Mouse (Mus musculus) layer of hippocampus, postnatal 10 days (tissue): ENCODE measurements at regions not wholly inside any gene's neighbourhood (a gene's known extent, or its start where the extent isn't known, plus 50 kb on each side); places are given as distances from the start of the nearest gene placed in this dataset.

Experiments
- DNase-seq, 2 experiments: peaks; one replicate each; pipeline ENCODE4 v3.0.0; 2021; ENCODE audit warnings: low spot score in 2 of 2

DNA sequence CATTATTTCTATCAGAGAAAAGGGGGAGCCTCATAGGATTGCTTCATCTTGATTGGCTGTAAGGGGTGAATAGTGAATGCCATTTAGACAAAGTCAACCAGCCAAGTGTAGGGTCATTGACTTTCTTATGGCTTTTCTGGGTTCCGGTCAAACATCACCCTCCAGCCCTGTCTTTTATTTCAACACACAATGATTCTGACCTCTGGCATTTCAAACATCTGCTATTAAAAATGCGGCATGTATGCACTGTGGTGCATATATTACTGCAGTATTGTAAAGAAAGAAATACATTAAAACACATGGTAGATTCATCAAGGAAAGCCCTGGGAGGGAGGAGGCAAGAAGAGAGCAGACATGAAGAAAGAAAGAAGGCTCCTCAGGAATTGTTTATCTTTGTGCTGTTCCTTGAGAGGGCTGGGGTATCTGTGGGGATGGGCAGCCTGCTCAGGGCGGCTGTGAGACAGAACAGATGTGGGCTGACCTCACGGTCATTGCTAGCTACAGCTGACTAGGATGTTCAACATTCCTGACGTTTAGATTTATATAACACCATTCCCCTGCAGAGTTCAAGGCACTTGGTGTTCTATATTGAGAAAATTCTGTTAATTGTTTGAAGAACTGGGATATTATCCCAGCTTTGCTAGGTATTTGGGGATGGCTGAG, 303.5 kb upstream of the Ppp2r3a start:
- DNase-seq: no peak

GRCm38 (mm10) chr9:101552789-101553188, 301.2 kb upstream of the Ppp2r3a start:
- DNase-seq: no peak

DNA sequence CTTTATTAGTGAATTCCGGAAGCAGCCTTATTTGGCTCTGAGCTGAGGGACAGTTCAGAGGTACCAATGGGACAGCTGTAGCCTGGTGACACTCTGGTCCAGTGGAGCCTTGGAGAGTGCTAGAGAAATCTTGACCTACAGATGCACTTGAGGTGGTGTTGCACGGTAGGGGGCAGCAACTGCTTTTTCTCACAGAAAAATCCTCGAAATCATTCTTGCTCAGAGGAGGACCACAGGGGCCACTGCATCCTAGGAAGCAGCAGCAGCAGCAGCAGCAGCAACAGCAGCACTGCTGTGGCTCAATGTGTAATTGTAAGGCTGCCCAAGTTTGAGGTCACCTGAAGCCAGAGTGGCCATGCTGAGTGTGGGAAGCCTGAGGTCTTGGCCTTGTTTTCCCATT, 299.7 kb upstream of the Ppp2r3a start:
- DNase-seq: no peak

- DNase-seq: no peak
These were observed 294.7 kb upstream of the Ppp2r3a start for GRCm38 (mm10) chr9:101546213-101546832.

DNA sequence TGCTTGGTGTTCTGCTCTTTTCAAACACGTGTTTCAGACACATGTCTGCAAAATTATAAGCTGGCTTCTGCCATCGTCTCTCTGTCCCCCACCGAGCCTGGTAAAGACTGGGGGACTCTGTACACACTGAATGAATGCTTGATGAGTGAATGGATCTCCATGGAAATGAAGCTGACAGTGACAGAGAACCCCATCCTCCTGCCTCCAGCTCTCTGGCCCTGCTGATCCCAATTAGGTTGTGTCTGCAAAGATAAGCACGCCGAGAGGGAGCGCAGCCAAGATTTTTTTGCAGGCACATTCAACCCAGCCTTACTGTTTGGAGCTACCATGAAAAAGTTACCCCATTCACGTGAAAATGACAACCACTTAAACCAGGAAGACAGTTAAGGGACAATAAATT, 266.5 kb upstream of the Ppp2r3a start:
- peak; percentile 13 to 26 for DNase-seq

DNA sequence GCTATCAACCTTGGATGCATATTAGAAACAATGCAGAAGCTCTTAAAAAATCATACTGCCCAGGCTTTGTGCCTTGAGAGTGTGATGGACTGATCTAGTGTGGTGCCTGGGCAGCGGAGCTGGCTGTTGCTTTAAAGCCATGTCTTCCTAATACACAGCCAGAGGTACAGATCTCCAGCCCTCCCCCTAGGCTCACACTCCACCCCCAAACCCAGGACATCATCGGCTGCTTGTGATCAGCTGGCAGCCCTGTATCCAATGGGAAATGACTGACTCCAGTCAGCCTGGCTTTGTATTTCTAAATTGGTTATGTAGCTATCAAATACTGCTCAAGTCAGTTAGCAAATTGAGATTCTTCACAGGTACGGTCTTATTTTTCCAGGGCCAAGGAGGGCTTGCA, 259.2 kb upstream of the Ppp2r3a start:
- no peak for DNase-seq

DNA sequence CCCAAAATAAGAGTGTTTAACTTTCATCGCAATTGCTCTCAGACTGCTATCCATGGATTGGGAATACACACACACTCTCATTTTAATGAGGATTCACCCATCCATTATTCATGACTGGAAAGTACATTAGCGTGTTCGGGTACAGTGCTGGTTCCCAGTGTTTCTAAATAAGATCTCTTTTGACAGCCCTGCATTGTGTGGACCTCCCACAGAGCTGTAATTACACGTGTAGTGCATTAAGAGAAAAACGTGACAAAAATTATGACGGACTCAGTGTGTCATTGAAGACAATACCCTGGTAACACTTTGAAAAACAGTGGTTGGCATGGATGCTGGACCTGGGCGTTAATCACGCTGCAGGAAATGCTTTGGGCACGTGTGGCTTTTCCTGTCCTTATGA, 257.6 kb upstream of the Ppp2r3a start:
- no peak for DNase-seq

GRCm38 (mm10) chr9:101507023-101507690, 255.6 kb upstream of the Ppp2r3a start:
- no peak for DNase-seq

- DNase-seq: peak in 1 of 2 experiments; percentile 22
These were observed 250.3 kb upstream of the Ppp2r3a start for GRCm38 (mm10) chr9:101501706-101502465.

GRCm38 (mm10) chr9:101501036-101501435, 249.4 kb upstream of the Ppp2r3a start:
- DNase-seq: no peak

- no peak for DNase-seq
These were observed 247.1 kb upstream of the Ppp2r3a start for GRCm38 (mm10) chr9:101498721-101499120.

DNA sequence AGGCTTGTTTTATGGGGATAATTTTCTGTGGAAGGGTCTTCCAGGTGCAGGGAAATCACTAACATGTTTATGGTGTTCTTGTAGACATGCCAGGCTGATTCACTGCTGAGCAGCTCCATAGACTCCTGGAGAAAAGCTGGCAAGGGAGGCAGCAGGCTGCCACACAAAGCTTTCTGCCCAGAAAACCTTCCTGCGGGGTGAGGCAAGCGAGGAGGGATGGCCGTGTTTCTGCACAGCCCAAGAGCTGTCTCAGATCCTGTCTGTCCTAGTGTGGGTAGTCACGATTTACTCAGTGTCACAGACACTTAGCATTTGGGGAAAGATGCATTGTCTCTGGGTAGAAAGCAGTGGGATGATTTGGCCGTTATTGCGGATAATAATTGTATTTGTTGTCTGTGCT, 244.2 kb upstream of the Ppp2r3a start:
- DNase-seq: peak; percentile 30 to 44

- no peak for DNase-seq
These were observed 237.4 kb upstream of the Ppp2r3a start for GRCm38 (mm10) chr9:101489013-101489412.

DNA sequence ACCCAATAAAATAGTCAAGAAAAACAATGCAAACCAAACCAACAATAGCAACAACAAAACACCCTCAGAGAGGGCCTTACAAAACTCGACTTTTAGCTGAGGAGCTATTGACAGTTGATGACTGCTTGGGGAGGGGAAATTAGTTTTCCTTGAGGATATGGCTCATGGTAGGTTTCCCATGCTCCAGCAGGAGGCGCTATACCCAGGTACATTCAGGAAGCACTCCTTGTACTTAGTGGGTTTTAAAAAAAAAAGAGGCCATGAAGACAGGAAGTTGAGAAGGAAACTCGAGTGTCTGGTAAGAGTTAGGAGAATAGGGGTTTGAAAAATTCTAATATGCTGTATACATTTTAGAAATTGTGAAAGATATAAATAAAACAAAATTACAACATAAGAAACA, 224.6 kb upstream of the Ppp2r3a start:
- DNase-seq: no peak

DNA sequence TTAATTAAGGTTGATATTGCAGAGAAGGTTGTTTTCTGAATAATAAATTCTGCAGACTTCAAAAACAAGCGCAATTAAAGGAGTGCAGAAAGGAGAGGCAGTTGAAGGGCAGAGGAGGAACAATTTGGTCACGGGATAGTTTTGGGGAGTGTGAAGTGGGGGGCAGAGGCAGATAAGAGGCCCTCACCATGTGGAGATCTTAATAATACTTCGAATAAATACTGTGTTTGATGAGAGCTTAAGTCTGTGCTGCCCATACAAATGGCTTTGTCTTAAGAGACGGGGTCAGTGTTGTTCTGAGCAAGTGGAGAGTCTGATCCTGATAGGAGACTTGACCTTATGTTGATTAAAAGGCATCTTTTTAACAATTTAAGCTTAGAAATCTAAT, 221.5 kb upstream of the Ppp2r3a start:
- no peak for DNase-seq

DNA sequence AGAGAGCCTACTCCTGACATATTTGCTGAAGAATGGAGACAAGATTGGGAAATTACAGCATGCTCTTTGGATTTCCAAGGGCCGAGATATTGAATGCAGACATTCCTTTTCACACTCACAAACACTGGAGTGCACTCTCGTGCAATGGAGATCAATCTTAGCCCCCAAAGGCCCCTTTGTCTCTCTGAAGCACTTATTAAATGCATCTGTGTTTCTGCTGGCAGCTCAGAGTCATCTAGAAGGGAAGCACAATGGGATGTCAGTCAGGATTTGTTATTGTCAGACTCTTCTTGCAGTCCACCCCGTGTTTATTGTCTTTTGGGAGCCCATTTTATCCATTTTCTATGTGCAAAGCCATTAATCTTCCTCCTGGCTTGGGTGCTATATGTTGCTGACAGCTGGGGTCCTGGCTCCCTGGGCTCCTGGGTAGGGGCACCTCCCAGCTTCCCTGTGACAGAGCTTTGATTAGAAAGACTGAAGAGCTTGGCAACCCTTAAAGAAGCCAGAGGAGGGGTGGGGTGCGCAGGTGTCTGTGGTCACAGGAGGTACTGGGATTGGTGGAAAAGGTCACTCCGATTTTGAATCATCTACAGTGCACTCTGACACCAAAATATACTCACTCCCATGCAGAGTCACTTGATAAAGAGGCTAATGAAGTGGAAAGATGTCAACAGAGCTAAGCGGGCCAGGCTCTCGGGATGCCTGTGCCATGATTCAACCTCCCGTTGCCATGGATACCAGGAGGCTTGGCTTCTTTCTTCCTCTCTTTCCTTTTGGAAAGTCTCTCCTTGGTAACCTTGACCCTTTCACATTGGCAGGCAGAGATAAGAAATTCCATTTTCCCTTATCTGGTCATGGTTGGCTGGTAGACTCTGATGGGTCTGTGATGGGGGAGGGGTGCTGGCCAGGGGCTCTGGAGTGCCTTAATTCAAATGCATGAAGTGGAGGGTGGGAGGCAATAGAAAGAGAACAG, 220.8 kb upstream of the Ppp2r3a start:
- peak in 1 of 2 experiments; percentile 25 for DNase-seq

DNA sequence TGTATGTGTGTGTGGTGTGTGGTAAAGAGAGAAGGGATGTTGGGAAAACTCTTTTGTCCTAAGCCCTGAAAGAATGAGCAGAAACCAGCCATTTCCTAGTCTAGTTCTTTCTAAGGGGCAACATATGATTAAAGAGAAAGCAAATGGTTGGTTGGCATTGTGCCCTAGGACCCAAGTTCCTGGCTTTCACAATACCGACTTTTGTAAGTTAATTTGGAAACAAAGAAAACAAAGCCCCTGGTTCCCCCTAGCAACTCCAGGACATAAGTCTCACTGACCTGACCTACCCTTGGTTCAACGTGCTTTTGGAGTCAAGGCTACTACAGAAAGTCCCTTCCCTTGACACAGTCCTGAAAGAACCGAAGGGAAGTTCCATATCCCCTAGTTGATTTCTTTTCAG, 220.1 kb upstream of the Ppp2r3a start:
- no peak for DNase-seq

DNA sequence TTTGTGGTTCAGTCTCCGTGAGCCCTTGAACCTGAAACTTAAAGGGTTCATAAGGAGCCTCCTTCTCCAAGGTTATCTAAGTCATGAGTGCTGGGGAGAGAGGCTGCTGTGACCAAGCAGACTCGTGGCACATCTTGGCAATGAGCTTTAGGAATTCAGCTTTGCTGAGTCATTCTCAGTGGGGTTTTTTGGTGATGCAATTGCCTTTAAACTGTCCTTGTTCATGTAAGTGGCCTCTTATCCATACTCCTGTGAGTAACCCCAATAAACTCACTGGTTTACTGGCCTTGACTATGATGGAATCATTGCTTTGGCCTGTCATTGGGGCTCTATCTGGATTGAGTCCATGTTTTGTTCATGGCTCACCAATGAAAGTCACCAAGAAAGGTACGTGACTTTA, 218.2 kb upstream of the Ppp2r3a start:
- DNase-seq: no peak

DNA sequence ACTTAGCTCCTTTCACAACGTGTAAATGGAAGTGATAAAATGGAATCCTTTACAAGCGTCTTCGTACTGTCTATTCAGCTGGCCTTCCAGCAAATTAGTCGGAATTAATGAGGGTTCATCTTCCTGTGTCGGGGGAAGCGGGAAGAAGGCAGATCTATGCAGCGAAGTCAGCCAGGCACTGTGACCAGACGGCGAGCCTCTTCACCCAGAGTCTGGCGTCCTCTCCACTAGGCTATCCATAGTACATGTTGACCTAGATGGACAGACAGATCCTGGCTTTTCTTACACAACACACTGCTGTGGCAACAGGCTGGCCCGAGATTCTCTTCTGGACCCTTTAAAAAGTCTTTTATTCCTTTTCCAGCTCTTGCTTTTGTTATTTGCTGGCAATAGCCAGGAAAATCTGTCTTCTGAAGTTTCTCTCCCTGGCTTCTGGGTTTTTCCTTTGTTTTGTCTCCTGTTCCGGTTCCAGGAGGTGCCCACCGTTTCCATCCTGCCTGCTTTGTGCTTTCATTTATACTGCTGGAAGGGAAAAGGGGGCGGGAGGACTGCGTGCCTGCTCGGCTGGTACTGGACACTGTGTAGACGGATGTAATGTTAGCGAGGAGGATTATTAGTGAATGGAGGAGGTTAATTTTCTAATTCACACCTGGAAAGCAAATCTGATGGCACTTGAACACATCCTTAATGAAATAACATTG, 213.3 kb upstream of the Ppp2r3a start:
- DNase-seq: no peak

DNA sequence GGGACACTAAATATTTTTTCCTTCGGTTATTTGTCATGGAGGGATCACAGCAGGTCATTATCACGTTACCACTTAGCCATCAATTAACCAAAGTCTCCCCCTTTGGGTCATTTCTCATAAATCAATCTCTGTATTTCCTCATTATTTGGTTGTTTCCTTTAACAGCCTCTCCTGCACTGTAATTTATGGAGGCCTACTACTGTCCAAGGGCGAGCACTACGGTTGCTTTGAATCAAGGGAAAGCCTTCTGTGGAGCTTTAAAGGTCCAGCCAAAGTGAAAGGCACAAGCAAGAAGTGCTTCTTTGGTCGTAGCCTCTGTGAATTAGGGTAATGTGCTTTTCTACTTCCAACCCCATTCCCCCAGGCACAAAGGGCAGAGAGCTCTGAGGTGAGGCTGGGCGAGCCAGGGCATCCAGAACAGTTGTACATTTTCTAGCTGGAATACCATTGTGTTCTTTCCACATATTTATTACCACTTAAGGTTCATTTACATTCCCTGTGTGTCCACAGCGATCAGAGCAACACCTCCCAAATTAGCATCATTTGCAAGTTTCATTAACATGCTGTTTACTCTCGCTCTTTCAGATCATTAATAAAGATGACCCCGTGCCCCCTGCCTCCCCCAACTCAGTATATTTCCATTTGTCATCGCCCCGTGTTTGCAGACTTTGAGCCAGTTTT, 207.5 kb upstream of the Ppp2r3a start:
- DNase-seq: no peak
